Mouse (Mus musculus) CH12.LX (cell line): ENCODE measurements around the gene Mdm1. TPM values are rescaled to one million over a fixed set of nuclear protein-coding genes. Genes with fewer than 3 reads are reported as not detected.

Experiments used
- DNase-seq: peaks from one replicate; pipeline ENCODE4 v3.0.0-alpha.2; 2013; ENCODE audit errors: extremely low read depth
- H3K27ac ChIP-seq: 2 replicates; pipeline ENCODE4 v1.5.1; 2012; ENCODE audit warnings: low read depth, mild to moderate bottlenecking, control low read depth, moderate library complexity; ENCODE audit not compliant: insufficient read depth
- H3K27me3 ChIP-seq: replicated peaks from 2 replicates; pipeline ENCODE3; 2012; ENCODE audit warnings: inconsistent platforms
- H3K36me3 ChIP-seq, 2 experiments: replicated peaks in 1 of 2; 2 replicates each; pipeline versions ENCODE3 to v1.6.1; 2012; ENCODE audit warnings: inconsistent platforms in 1 of 2, low read length in 1 of 2, mild to moderate bottlenecking in 1 of 2, mixed read lengths in 1 of 2, moderate library complexity in 1 of 2; ENCODE audit not compliant: control insufficient read depth in 1 of 2, insufficient read depth in 1 of 2
- H3K4me1 ChIP-seq, 2 experiments: 2 replicates each; pipeline ENCODE4 v1.6.1; 2012; ENCODE audit warnings: inconsistent platforms in 1 of 2, moderate library complexity in 1 of 2; ENCODE audit not compliant: insufficient read depth in 2 of 2, control insufficient read depth in 1 of 2
- H3K4me2 ChIP-seq: 2 replicates; pipeline ENCODE4 v1.6.1; 2012; ENCODE audit warnings: low read depth, mild to moderate bottlenecking, control low read depth; ENCODE audit not compliant: poor library complexity, insufficient read depth, severe bottlenecking
- H3K4me3 ChIP-seq, 3 experiments: fragments of 150-350 bp in 1 of 3; sonication (generic) in 1 of 3; replicated peaks in 1 of 3; 2 replicates each; pipeline versions ENCODE3 to v1.5.1; 2011 to 2012; ENCODE audit warnings: low read depth in 2 of 3, low read length in 2 of 3, mild to moderate bottlenecking in 2 of 3, moderate library complexity in 2 of 3, control low read depth in 1 of 3, improper control_type of control experiment in 1 of 3, inconsistent platforms in 1 of 3, mixed read lengths in 1 of 3; ENCODE audit not compliant: poor library complexity in 1 of 3
- H3K79me2 ChIP-seq: replicated peaks from 2 replicates; pipeline ENCODE4 v1.6.1; 2012; ENCODE audit warnings: mild to moderate bottlenecking, moderate library complexity; ENCODE audit not compliant: control insufficient read depth, poor library complexity, insufficient read depth, severe bottlenecking; ENCODE audit errors: extremely low read depth
- H3K9ac ChIP-seq: 2 replicates; pipeline ENCODE4 v1.6.1; 2012; ENCODE audit warnings: low read depth, mild to moderate bottlenecking, control low read depth, moderate library complexity; ENCODE audit not compliant: insufficient read depth
- H3K9me3 ChIP-seq: replicated peaks from 2 replicates; pipeline ENCODE3; 2012; ENCODE audit warnings: low read length, inconsistent platforms, mixed read lengths
- CHD2 ChIP-seq: IDR thresholded peaks from 2 replicates; pipeline ENCODE4 v1.6.1; 2011; ENCODE audit warnings: low read length, improper control_type of control experiment
- EP300 ChIP-seq: IDR thresholded peaks from 2 replicates; pipeline ENCODE4 v1.6.1; 2011; ENCODE audit warnings: low read length, improper control_type of control experiment
- ETS1 ChIP-seq: conservative IDR thresholded peaks from 2 replicates; pipeline ENCODE4 v1.6.1; 2012; ENCODE audit warnings: low read depth, mild to moderate bottlenecking, inconsistent platforms, low read length, improper control_type of control experiment, moderate library complexity
- HCFC1 ChIP-seq: IDR thresholded peaks from 2 replicates; pipeline ENCODE4 v1.6.1; 2012; ENCODE audit warnings: low read depth, mild to moderate bottlenecking, inconsistent platforms, low read length, improper control_type of control experiment
- JUN ChIP-seq: IDR thresholded peaks from 2 replicates; pipeline ENCODE4 v1.6.1; 2011; ENCODE audit warnings: low read depth, mild to moderate bottlenecking, low read length, improper control_type of control experiment, moderate library complexity; ENCODE audit not compliant: insufficient read depth
- JUND ChIP-seq: conservative IDR thresholded peaks from 2 replicates; pipeline ENCODE4 v1.6.1; 2011; ENCODE audit warnings: low read depth, low read length, improper control_type of control experiment
- MAFK ChIP-seq: IDR thresholded peaks from 2 replicates; pipeline ENCODE4 v1.6.1; 2011; ENCODE audit warnings: low read length, improper control_type of control experiment; ENCODE audit not compliant: insufficient replicate concordance
- MAZ ChIP-seq: IDR thresholded peaks from 2 replicates; pipeline ENCODE4 v1.6.1; 2012; ENCODE audit warnings: low read depth, mild to moderate bottlenecking, inconsistent platforms, low read length, improper control_type of control experiment, moderate library complexity
- MEF2A ChIP-seq: IDR thresholded peaks from 2 replicates; pipeline ENCODE4 v1.6.1; 2014; ENCODE audit warnings: low read depth, mild to moderate bottlenecking, inconsistent platforms, low read length, improper control_type of control experiment, borderline replicate concordance
- MYC ChIP-seq: IDR thresholded peaks from 2 replicates; pipeline ENCODE4 v1.6.1; 2011; ENCODE audit warnings: low read depth, mild to moderate bottlenecking, improper control_type of control experiment, low read length
- NRF1 ChIP-seq: IDR thresholded peaks from 2 replicates; pipeline ENCODE4 v1.6.1; 2014; ENCODE audit warnings: low read depth, mild to moderate bottlenecking, inconsistent platforms, low read length, improper control_type of control experiment, moderate library complexity
- POLR2A ChIP-seq: IDR thresholded peaks from 2 replicates; pipeline ENCODE4 v1.6.1; 2011; ENCODE audit warnings: low read depth, mild to moderate bottlenecking, improper control_type of control experiment, low read length
- RAD21 ChIP-seq: IDR thresholded peaks from 2 replicates; pipeline ENCODE4 v1.6.1; 2011; ENCODE audit warnings: low read depth, mild to moderate bottlenecking, low read length, improper control_type of control experiment, moderate library complexity
- RCOR1 ChIP-seq: conservative IDR thresholded peaks from 2 replicates; pipeline ENCODE4 v1.6.1; 2012; ENCODE audit warnings: low read depth, mild to moderate bottlenecking, inconsistent platforms, low read length, improper control_type of control experiment
- SIN3A ChIP-seq: IDR thresholded peaks from 2 replicates; pipeline ENCODE4 v1.6.1; 2012; ENCODE audit warnings: low read length, improper control_type of control experiment, inconsistent platforms
- SMC3 ChIP-seq: IDR thresholded peaks from 2 replicates; pipeline ENCODE4 v1.6.1; 2011; ENCODE audit warnings: low read depth, low read length, improper control_type of control experiment
- UBTF ChIP-seq: IDR thresholded peaks from 2 replicates; pipeline ENCODE4 v1.6.1; 2012; ENCODE audit warnings: low read depth, mild to moderate bottlenecking, inconsistent platforms, low read length, improper control_type of control experiment, moderate library complexity
- ZKSCAN1 ChIP-seq: IDR thresholded peaks from 2 replicates; pipeline ENCODE4 v1.6.1; 2012; ENCODE audit warnings: low read depth, inconsistent platforms, low read length, improper control_type of control experiment, borderline replicate concordance
- dilution Hi-C: fragments of 300-500 bp; cut with MboI; formaldehyde crosslinking; loops from 2 replicates; pipeline ENCODE4 v1.14.3; 2020; ENCODE audit warnings: low sequenced_read_pairs; ENCODE audit not compliant: extremely low pct_unique_long_range_greater_than_20kb, extremely low pct_ligation_motif_present
- in situ Hi-C: fragments of 300-500 bp; cut with MboI; formaldehyde crosslinking; loops from 3 replicates; pipeline ENCODE4 v1.14.3; 2019; ENCODE audit warnings: low sequenced_read_pairs, low pct_ligation_motif_present, low pct_unique_long_range_greater_than_20kb, mixed read lengths
- polyA plus RNA-seq: library from polyadenylated mRNA; unstranded; fragments of >175 nt; gene quantifications from 2 replicates; pipeline ENCODE4 v1.2.1, GENCODE M21; 2012; ENCODE audit warnings: low read depth; ENCODE audit not compliant: insufficient read length
- total RNA-seq, 2 experiments: library from RNA; depleted of rRNA; stranded (reverse); fragments of 300-350 nt in 1 of 2; fragments of >200 nt in 1 of 2; gene quantifications; 2 replicates each; pipeline ENCODE4 v1.2.3; 2012 to 2014

Mdm1 gene
- total and polyA plus RNA-seq, 3 experiments = 6.8 to 10.4 (median 9.7) TPM

GRCm38 (mm10) chr10:118112294-118112893 lies 29.2 kb upstream of the Mdm1 start:
- Histone ChIP-seq H3K9ac (no peak overlapping the region), H3K4me1 (peaks cover 0 to 3% of the 10 kb centered on the region in 2 experiments; a peak in 1 of 4 replicates), H3K36me3 (no peaks in the 10 kb centered on the region), H3K27ac (no peak overlapping the region), H3K79me2 (no peaks in the 10 kb centered on the region), H3K4me3 (no peak overlapping the region), H3K9me3 (no peaks in the 10 kb centered on the region), H3K4me2 (no peak overlapping the region), H3K27me3 (no peaks in the 10 kb centered on the region)
- DNase-seq = no peak
- dilution Hi-C loops = no loop called here
- TF ChIP-seq MEF2A = no peak
- no peak for TF ChIP-seq MYC
- no peak for TF ChIP-seq SMC3
- TF ChIP-seq RAD21 = no peak
- TF ChIP-seq SIN3A = no peak
- TF ChIP-seq NRF1 = no peak
- no peak for TF ChIP-seq EP300
- no peak for TF ChIP-seq ZKSCAN1
- TF ChIP-seq MAZ = no peak
- TF ChIP-seq UBTF = no peak
- no peak for TF ChIP-seq ETS1
- no peak for TF ChIP-seq HCFC1
- in situ Hi-C loops = loop anchor here (25.0 kb wide), 1 partner anchor 275 kb away; the partner anchor contains the start of gene Rap1b

GRCm38 (mm10) chr10:118113256-118113682 lies 28.3 kb upstream of the Mdm1 start:
- dilution Hi-C loops (no loop called here), in situ Hi-C loops (loop anchor here (25.0 kb wide), 1 partner anchor 276 kb away; the partner anchor contains the start of gene Rap1b)
- TF ChIP-seq ZKSCAN1 (no peak), JUN (no peak), POLR2A (no peak), CHD2 (no peak), RCOR1 (no peak), SMC3 (no peak), MAFK (no peak), JUND (no peak)
- peaks cover 0 to 3% of the 10 kb centered on the region in 2 experiments; a peak in 1 of 4 replicates for H3K4me1 ChIP-seq
- no peak overlapping the region for H3K27ac ChIP-seq
- DNase-seq = no peak
- no peaks in the 10 kb centered on the region for H3K27me3 ChIP-seq
- H3K4me3 ChIP-seq = no peak overlapping the region
- no peak overlapping the region for H3K9ac ChIP-seq
- H3K9me3 ChIP-seq = no peaks in the 10 kb centered on the region
- H3K4me2 ChIP-seq = no peak overlapping the region
- H3K79me2 ChIP-seq = no peaks in the 10 kb centered on the region
- no peaks in the 10 kb centered on the region for H3K36me3 ChIP-seq
